Mouse (Mus musculus): ENCODE results near the gene Rxfp4. TPM values are rescaled to one million over a fixed set of nuclear protein-coding genes. Genes with fewer than 3 reads are reported as not detected.

Gene Rxfp4
- polyA plus RNA-seq, 1 experiment from 2014 or later, result 0.19 TPM

GRCm38 (mm10) chr3:88636555-88636986 is 16.4 kb downstream of the Rxfp4 start:
- no peak overlapping the region for H3K9ac ChIP-seq

GRCm38 (mm10) chr3:88635506-88636275 is 17.3 kb downstream of the Rxfp4 start:
- Histone ChIP-seq H3K4me1 (no peaks in the 10 kb centered on the region), H3K4me3 (no peak overlapping the region), H3K9ac (no peak overlapping the region), H3K27me3 (no peaks in the 10 kb centered on the region), H3K27ac (no peak overlapping the region), H3K36me3 (peaks cover 95% of the 10 kb centered on the region), H3K9me3 (no peaks in the 10 kb centered on the region), H3K4me2 (no peak overlapping the region)
- 88% methylated on average over 19 of the region's 19 CpGs for WGBS
- no peak for ATAC-seq (ENCODE audit: insufficient number of reproducible peaks, low FRiP score, low TSS enrichment, low read depth)

More at GRCm38 (mm10) chr3:88636555-88636986, 16.4 kb downstream of the Rxfp4 start:
- Histone ChIP-seq H3K4me1 (no peaks in the 10 kb centered on the region), H3K27me3 (no peaks in the 10 kb centered on the region), H3K4me2 (no peak overlapping the region), H3K27ac (no peak overlapping the region), H3K4me3 (no peak overlapping the region), H3K36me3 (peaks cover 93% of the 10 kb centered on the region), H3K9me3 (no peaks in the 10 kb centered on the region)
- ATAC-seq (ENCODE audit: insufficient number of reproducible peaks, low FRiP score, low TSS enrichment, low read depth), result no peak
- 92% methylated on average over 8 of the region's 8 CpGs for WGBS

GRCm38 (mm10) chr3:88633056-88633455 is 19.9 kb downstream of the Rxfp4 start:
- no peaks in the 10 kb centered on the region for H3K27me3 ChIP-seq
- H3K36me3 ChIP-seq, result peaks cover 87% of the 10 kb centered on the region
- H3K4me3 ChIP-seq, result no peak overlapping the region
- 93% methylated on average over 10 of the region's 10 CpGs for WGBS
- no peak overlapping the region for H3K4me2 ChIP-seq
- no peak overlapping the region for H3K27ac ChIP-seq
- H3K4me1 ChIP-seq, result peaks cover 6% of the 10 kb centered on the region; the same call in 1 of the 2 replicates
- no peak for ATAC-seq (ENCODE audit: insufficient number of reproducible peaks, low FRiP score, low TSS enrichment, low read depth)
- no peaks in the 10 kb centered on the region for H3K9me3 ChIP-seq
- no peak overlapping the region for H3K9ac ChIP-seq

GRCm38 (mm10) chr3:88631921-88632587 is 20.9 kb downstream of the Rxfp4 start:
- Histone ChIP-seq H3K27ac (no peak overlapping the region), H3K36me3 (peaks cover 84% of the 10 kb centered on the region), H3K9me3 (no peaks in the 10 kb centered on the region), H3K4me1 (peaks cover 6% of the 10 kb centered on the region; the same call in 1 of the 2 replicates), H3K27me3 (no peaks in the 10 kb centered on the region), H3K9ac (0 out of 2 replicates have a peak overlapping the region, but pooled peaks have one; percentile 7), H3K4me2 (no peak overlapping the region), H3K4me3 (no peak overlapping the region)
- no peak for ATAC-seq (ENCODE audit: insufficient number of reproducible peaks, low FRiP score, low TSS enrichment, low read depth)
- WGBS, result 74% methylated on average over 12 of the region's 12 CpGs

- Histone ChIP-seq H3K4me2 (no peak overlapping the region), H3K4me1 (peaks cover 13% of the 10 kb centered on the region), H3K4me3 (no peak overlapping the region), H3K27me3 (no peaks in the 10 kb centered on the region), H3K36me3 (peaks cover 77% of the 10 kb centered on the region), H3K9me3 (no peaks in the 10 kb centered on the region), H3K27ac (peak overlapping the region; percentile 54; the same call in 1 of the 2 replicates), H3K9ac (no peak overlapping the region)
- ATAC-seq (ENCODE audit: insufficient number of reproducible peaks, low FRiP score, low TSS enrichment, low read depth), result 0 out of 2 replicates have a peak, but pooled peaks have one; percentile 10
- 74% methylated on average over 6 of the region's 6 CpGs for WGBS
Observed at GRCm38 (mm10) chr3:88630849-88631341, 22.0 kb downstream of the Rxfp4 start.

- ATAC-seq (ENCODE audit: insufficient number of reproducible peaks, low FRiP score, low TSS enrichment, low read depth), result peak; percentile 68
- 72% methylated on average over 9 of the region's 9 CpGs for WGBS
- H3K9me3 ChIP-seq, result no peaks in the 10 kb centered on the region
- no peaks in the 10 kb centered on the region for H3K27me3 ChIP-seq
- peaks cover 68% of the 10 kb centered on the region for H3K36me3 ChIP-seq
- H3K9ac ChIP-seq, result no peak overlapping the region
- no peak overlapping the region for H3K4me3 ChIP-seq
- H3K27ac ChIP-seq, result peak overlapping the region; percentile 54
- H3K4me2 ChIP-seq, result no peak overlapping the region
- peaks cover 18% of the 10 kb centered on the region for H3K4me1 ChIP-seq
Observed at GRCm38 (mm10) chr3:88630018-88630417, 22.9 kb downstream of the Rxfp4 start.

GRCm38 (mm10) chr3:88629244-88629643 is 23.7 kb downstream of the Rxfp4 start:
- H3K36me3 ChIP-seq, result peaks cover 60% of the 10 kb centered on the region
- ATAC-seq (ENCODE audit: insufficient number of reproducible peaks, low FRiP score, low TSS enrichment, low read depth), result no peak
- H3K27me3 ChIP-seq, result no peaks in the 10 kb centered on the region
- no peaks in the 10 kb centered on the region for H3K9me3 ChIP-seq
- peaks cover 26% of the 10 kb centered on the region for H3K4me1 ChIP-seq
- no peak overlapping the region for H3K4me2 ChIP-seq
- WGBS, result 71% methylated on average over 13 of the region's 13 CpGs
- H3K4me3 ChIP-seq, result no peak overlapping the region
- peak overlapping the region; percentile 35; the same call in 1 of the 2 replicates for H3K27ac ChIP-seq
- H3K9ac ChIP-seq, result no peak overlapping the region

GRCm38 (mm10) chr3:88628766-88629165 is 24.2 kb downstream of the Rxfp4 start:
- Histone ChIP-seq H3K4me3 (no peak overlapping the region), H3K9me3 (no peaks in the 10 kb centered on the region), H3K27me3 (no peaks in the 10 kb centered on the region), H3K4me1 (peaks cover 30% of the 10 kb centered on the region), H3K4me2 (no peak overlapping the region), H3K27ac (no peak overlapping the region), H3K9ac (no peak overlapping the region), H3K36me3 (peaks cover 55% of the 10 kb centered on the region)
- ATAC-seq (ENCODE audit: insufficient number of reproducible peaks, low FRiP score, low TSS enrichment, low read depth), result no peak
- 76% methylated on average over 4 of the region's 4 CpGs for WGBS

- H3K36me3 ChIP-seq, result peaks cover 43% of the 10 kb centered on the region
- no peaks in the 10 kb centered on the region for H3K9me3 ChIP-seq
- no peak overlapping the region for H3K9ac ChIP-seq
- no peak for ATAC-seq (ENCODE audit: insufficient number of reproducible peaks, low FRiP score, low TSS enrichment, low read depth)
- H3K4me3 ChIP-seq, result no peak overlapping the region
- peaks cover 37% of the 10 kb centered on the region for H3K4me1 ChIP-seq
- H3K27me3 ChIP-seq, result no peaks in the 10 kb centered on the region
- 89% methylated on average over 2 of the region's 2 CpGs for WGBS
- H3K27ac ChIP-seq, result 0 out of 2 replicates have a peak overlapping the region, but pooled peaks have one; percentile 38
- H3K4me2 ChIP-seq, result no peak overlapping the region
Observed at GRCm38 (mm10) chr3:88627535-88627934, 25.4 kb downstream of the Rxfp4 start.

- H3K4me3 ChIP-seq, result no peak overlapping the region
- no peaks in the 10 kb centered on the region for H3K27me3 ChIP-seq
- H3K9ac ChIP-seq, result no peak overlapping the region
- H3K27ac ChIP-seq, result no peak overlapping the region
- no peak for ATAC-seq (ENCODE audit: insufficient number of reproducible peaks, low FRiP score, low TSS enrichment, low read depth)
- 59% methylated on average over 4 of the region's 4 CpGs for WGBS
- H3K4me2 ChIP-seq, result no peak overlapping the region
- H3K36me3 ChIP-seq, result peaks cover 39% of the 10 kb centered on the region
- H3K4me1 ChIP-seq, result peaks cover 41% of the 10 kb centered on the region
- H3K9me3 ChIP-seq, result no peaks in the 10 kb centered on the region
Observed at GRCm38 (mm10) chr3:88627114-88627513, 25.8 kb downstream of the Rxfp4 start.

- 78% methylated on average over 7 of the region's 7 CpGs for WGBS
- H3K27ac ChIP-seq, result no peak overlapping the region
- H3K9ac ChIP-seq, result no peak overlapping the region
- ATAC-seq (ENCODE audit: insufficient number of reproducible peaks, low FRiP score, low TSS enrichment, low read depth), result no peak
- H3K36me3 ChIP-seq, result peaks cover 31% of the 10 kb centered on the region
- H3K27me3 ChIP-seq, result no peaks in the 10 kb centered on the region
- no peak overlapping the region for H3K4me3 ChIP-seq
- peaks cover 42% of the 10 kb centered on the region for H3K4me1 ChIP-seq
- no peaks in the 10 kb centered on the region for H3K9me3 ChIP-seq
- H3K4me2 ChIP-seq, result no peak overlapping the region
Observed at GRCm38 (mm10) chr3:88626316-88626715, 26.6 kb downstream of the Rxfp4 start.

- Histone ChIP-seq H3K4me3 (no peak overlapping the region), H3K9ac (no peak overlapping the region), H3K27me3 (no peaks in the 10 kb centered on the region), H3K4me2 (no peak overlapping the region), H3K9me3 (no peaks in the 10 kb centered on the region), H3K4me1 (peaks cover 46% of the 10 kb centered on the region), H3K27ac (peak overlapping the region; percentile 97; the same call in 1 of the 2 replicates), H3K36me3 (peaks cover 23% of the 10 kb centered on the region)
- 91% methylated on average over 7 of the region's 7 CpGs for WGBS
- no peak for ATAC-seq (ENCODE audit: insufficient number of reproducible peaks, low FRiP score, low TSS enrichment, low read depth)
Observed at GRCm38 (mm10) chr3:88625531-88625930, 27.4 kb downstream of the Rxfp4 start.
